In the genomic region with DNA sequence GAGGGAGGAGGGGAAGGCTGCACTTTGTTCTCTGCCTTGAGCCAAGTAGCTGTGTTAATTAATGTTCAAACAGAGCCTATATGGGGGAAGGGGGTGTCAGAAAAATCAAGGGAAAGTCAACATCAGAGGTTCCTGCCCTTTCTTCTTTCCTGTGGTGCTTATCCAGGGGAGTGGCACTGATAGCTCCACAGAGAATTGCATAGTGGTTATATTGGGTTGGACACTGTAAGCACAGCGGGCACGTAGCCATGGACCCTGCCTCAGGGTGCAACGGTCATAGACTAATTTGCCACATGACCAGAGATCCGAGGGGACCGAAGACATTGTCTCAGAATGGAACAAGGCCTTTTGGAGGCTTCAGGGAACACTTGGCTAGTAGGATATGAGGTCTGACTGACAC, we compare ENCODE assay signal across 19 mouse cellular contexts. TPM values are rescaled to one million over a fixed set of nuclear protein-coding genes. Genes with fewer than 3 reads are reported as not detected.
A peak's percentile ranks its signal among the peaks of the same experiment; 100 is the strongest.
DNase-seq lines count a peak whose midpoint lies in the region; ATAC-seq and TF ChIP-seq lines count a peak whose summit lies in the region.
"Had no signal": no experiment of that assay in that cellular context is flagged by ENCODE, and none has a peak within 500 bp of the region (broad histone marks: within the 10 kb centered on the region; RNA-seq: fewer than 3 reads in every experiment).

Gene Cyp2d26, minus strand, starts transcription at position 18 of the 400 bp plus-strand sequence.

- peak within 1 kb of the TSS; percentile 75 for H3K27ac ChIP-seq in intestine, postnatal 0 days (ENCODE audit: low read depth, low read length)
- H3K27ac ChIP-seq in stomach, embryonic 14.5 days (ENCODE audit: low read length), result peak within 1 kb of the TSS; percentile 77; the same call in 1 of the 2 replicates
- H3K27ac ChIP-seq: forebrain, embryonic 10.5 days; heart, embryonic 15.5 days; hindbrain, embryonic 12.5 days; neural tube, embryonic 15.5 days had no signal

- H3K9me3 ChIP-seq in intestine, postnatal 0 days (ENCODE audit: control insufficient read depth), result no peaks in the 10 kb centered on the region
- H3K9me3 ChIP-seq in stomach, embryonic 14.5 days (ENCODE audit: control insufficient read depth, low read depth, low read length), result no peaks in the 10 kb centered on the region
- H3K9me3 ChIP-seq: forebrain, embryonic 10.5 days; heart, embryonic 15.5 days; hindbrain, embryonic 12.5 days; neural tube, embryonic 15.5 days had no signal

- H3K9ac ChIP-seq in intestine, postnatal 0 days (ENCODE audit: low read depth, low read length), result 0 out of 2 replicates have a peak within 1 kb of the TSS, but pooled peaks have one; percentile 8
- no peak within 1 kb of the TSS for H3K9ac ChIP-seq in stomach, embryonic 14.5 days (replicated peaks; ENCODE audit: low read depth, low read length)
- H3K9ac ChIP-seq: heart, embryonic 15.5 days; hindbrain, embryonic 12.5 days; neural tube, embryonic 15.5 days had no signal

- no peaks in the 10 kb centered on the region; the same call in 1 of the 2 replicates for H3K36me3 ChIP-seq in intestine, postnatal 0 days (ENCODE audit: control insufficient read depth, insufficient read depth)
- no peaks in the 10 kb centered on the region for H3K36me3 ChIP-seq in stomach, embryonic 14.5 days (ENCODE audit: control insufficient read depth, insufficient read depth, low read length)
- H3K36me3 ChIP-seq: forebrain, embryonic 10.5 days; heart, embryonic 15.5 days; hindbrain, embryonic 12.5 days; neural tube, embryonic 15.5 days had no signal

- H3K27me3 ChIP-seq in intestine, postnatal 0 days (replicated peaks; ENCODE audit: control insufficient read depth, insufficient read depth, low read length), result no peaks in the 10 kb centered on the region
- H3K27me3 ChIP-seq in stomach, embryonic 14.5 days (ENCODE audit: control insufficient read depth, insufficient read depth, low read length), result no peaks in the 10 kb centered on the region
- H3K27me3 ChIP-seq: heart, embryonic 15.5 days; hindbrain, embryonic 12.5 days; neural tube, embryonic 15.5 days had no signal

- H3K4me1 ChIP-seq in intestine, postnatal 0 days (replicated peaks; ENCODE audit: control insufficient read depth, insufficient read depth, low read length), result 0 out of 2 replicates have a peak, but pooled peaks cover 4% of the 10 kb centered on the region
- no peaks in the 10 kb centered on the region for H3K4me1 ChIP-seq in stomach, embryonic 14.5 days (ENCODE audit: control insufficient read depth, insufficient read depth, low read length)
- H3K4me1 ChIP-seq: forebrain, embryonic 10.5 days; heart, embryonic 15.5 days; hindbrain, embryonic 12.5 days; neural tube, embryonic 15.5 days had no signal

- 33% methylated on average over 5 of the region's 5 CpGs for WGBS in intestine, postnatal 0 days
- 64% methylated on average over 5 of the region's 5 CpGs for WGBS in stomach, embryonic 14.5 days

- peak; percentile 96 for ATAC-seq in intestine, postnatal 0 days
- ATAC-seq in stomach, embryonic 14.5 days (ENCODE audit: insufficient number of reproducible peaks, insufficient read depth, low FRiP score, low read depth), result peak; percentile 91
- ATAC-seq: lung, postnatal 0 days had no signal

- peak within 1 kb of the TSS; percentile 25 for H3K4me3 ChIP-seq in intestine, postnatal 0 days (ENCODE audit: low read depth, low read length)
- H3K4me3 ChIP-seq in stomach, embryonic 14.5 days (ENCODE audit: low read depth, low read length), result no peak within 1 kb of the TSS
- H3K4me3 ChIP-seq: forebrain, embryonic 10.5 days; heart, embryonic 15.5 days; hindbrain, embryonic 12.5 days; neural tube, embryonic 15.5 days had no signal

- no peak for TF ChIP-seq CTCF in intestine, postnatal 0 days (IDR thresholded peaks at IDR 0.05; ENCODE audit: low read depth)

- peak within 1 kb of the TSS; percentile 59 for H3K4me2 ChIP-seq in intestine, postnatal 0 days (replicated peaks; ENCODE audit: low read depth)
- H3K4me2 ChIP-seq in stomach, embryonic 14.5 days (replicated peaks; ENCODE audit: low read depth, low read length), result no peak within 1 kb of the TSS
- H3K4me2 ChIP-seq: heart, embryonic 15.5 days; hindbrain, embryonic 12.5 days; neural tube, embryonic 15.5 days had no signal

- DNase-seq in adrenal gland, postnatal 14 days, result no peak
- no peak for DNase-seq in adrenal gland, adult (ENCODE audit: inconsistent age in 2 of 2, low spot score in 1 of 2)
- DNase-seq in kidney, postnatal 25 days, result peak; percentile 83 to 90
- DNase-seq in embryo, embryonic 10.5 days (ENCODE audit: low spot score), result no peak
- no peak for DNase-seq in B cell, adult 2 months
- DNase-seq in cerebellum, adult 11-12 months, result no peak
- DNase-seq: adrenal gland, postnatal 25 days; cerebellum, postnatal 14 days; right cerebral cortex, adult 18-20 months had no signal

RNA-seq across cellular contexts. Expression of gene Cyp2d26, which starts in this region (rescaled TPM):
- 6.0 and 107 TPM in 2 replicates for total RNA-seq in adrenal gland, postnatal 14 days (2021)
- polyA plus RNA-seq in intestine, postnatal 0 days (2015; fragmentation: Nextera tagmentation; extraction: Ambion mirVana), result 79.7 and 87.1 TPM in 2 replicates
- polyA plus RNA-seq in stomach, embryonic 14.5 days (2014; fragmentation: Nextera tagmentation; extraction: Ambion mirVana), result 10.7 and 12.1 TPM in 2 replicates
- total RNA-seq: adrenal gland, postnatal 25 days; granulocyte monocyte progenitor cell, adult 5-6 weeks; layer of hippocampus, postnatal 14 days had no signal
- polyA plus RNA-seq: embryonic facial prominence, embryonic 11.5 days; forebrain, embryonic 10.5 days; hindbrain, embryonic 12.5 days; lung, postnatal 0 days; neural tube, embryonic 15.5 days had no signal

Comparison
In these comparisons a context has a peak if more than half of its experiments do, and no peak if none do; other contexts are left out.
1. DNase-seq: peak in kidney, postnatal 25 days (2 of 2); none in adrenal gland, postnatal 14 days (single experiment), adrenal gland, adult (0 of 2), embryo, embryonic 10.5 days (single experiment), B cell, adult 2 months (0 of 2) and cerebellum, adult 11-12 months (single experiment).